Mouse (Mus musculus): ENCODE data around the gene Pigb.

- TF ChIP-seq CTCF (IDR thresholded peaks at IDR 0.05; ENCODE audit: low read depth) = no peak
- TF ChIP-seq EP300 (IDR thresholded peaks at IDR 0.05; ENCODE audit: low read depth) = no peak
Measured at GRCm38 (mm10) chr9:73087121-73087520, 46.9 kb upstream of the Pigb start.

Measured in liver, postnatal 0 days (tissue).